Mouse (Mus musculus) stomach, embryonic 15.5 days (tissue): ENCODE measurements at regions not wholly inside any gene's neighbourhood (a gene's known extent, or its start where the extent isn't known, plus 50 kb on each side); places are given as distances from the start of the nearest gene placed in this dataset.

ENCODE experiments used
- ATAC-seq: fragments of 200-750 bp; cut with Nextera tagmentation; 2 replicates; pipeline ENCODE4 v1.8.0; 2017; ENCODE audit warnings: low read depth, moderate number of reproducible peaks, moderate TSS enrichment; ENCODE audit not compliant: insufficient read depth, low FRiP score
- H3K27ac ChIP-seq: fragments of 300-500 bp; sonication (generic); 2 replicates; pipeline ENCODE4 v1.5.1; 2015; ENCODE audit warnings: mild to moderate bottlenecking, inconsistent platforms
- H3K27me3 ChIP-seq: fragments of 300-500 bp; sonication (generic); replicated peaks from 2 replicates; pipeline ENCODE4 v1.6.1; 2015; ENCODE audit warnings: inconsistent platforms
- H3K36me3 ChIP-seq: fragments of 300-500 bp; sonication (generic); 2 replicates; pipeline ENCODE4 v1.6.1; 2015; ENCODE audit warnings: inconsistent platforms
- H3K4me1 ChIP-seq: fragments of 300-500 bp; sonication (generic); 2 replicates; pipeline ENCODE4 v1.6.1; 2015; ENCODE audit warnings: inconsistent platforms
- H3K4me2 ChIP-seq: fragments of 300-500 bp; sonication (generic); 2 replicates; pipeline ENCODE4 v1.6.1; 2015; ENCODE audit warnings: mild to moderate bottlenecking, inconsistent platforms
- H3K4me3 ChIP-seq: fragments of 300-500 bp; sonication (generic); replicated peaks from 2 replicates; pipeline ENCODE4 v1.5.1; 2015; ENCODE audit warnings: inconsistent platforms
- H3K9ac ChIP-seq: fragments of 300-500 bp; sonication (generic); 2 replicates; pipeline ENCODE4 v1.6.1; 2015; ENCODE audit warnings: inconsistent platforms
- H3K9me3 ChIP-seq: fragments of 300-500 bp; sonication (generic); 2 replicates; pipeline ENCODE4 v1.6.1; 2016; ENCODE audit warnings: inconsistent platforms
- whole genome bisulfite sequencing: fragments of 180-500 bp; shearing (Covaris S2); methylation state at CpG from one replicate; pipeline ENCODE4 v1.1.7; 2015; 5-methylcytosine and 5-hydroxymethylcytosine counted together

DNA sequence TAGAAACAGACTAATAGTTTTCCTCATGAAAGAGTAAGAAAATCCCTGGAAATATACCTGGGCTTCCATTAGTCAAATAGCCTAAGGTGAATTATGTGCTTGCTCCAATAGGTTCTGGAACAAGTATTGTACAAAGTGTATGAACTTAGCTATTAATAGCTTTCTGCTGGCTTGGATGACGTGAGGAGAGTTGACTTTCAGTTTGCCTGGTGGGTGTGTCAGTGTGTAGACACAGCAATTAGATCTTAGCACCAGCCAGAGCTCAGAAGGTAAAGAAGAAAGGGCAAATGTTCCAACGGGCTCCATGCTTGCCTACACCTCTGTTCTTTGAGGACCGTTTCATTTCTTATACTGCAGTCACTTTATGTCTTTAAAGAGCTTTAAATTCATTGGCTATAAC lies 654.8 kb upstream of the Mef2c start:
- WGBS, result 52% methylated on average over 3 of the region's 3 CpGs
- no peaks in the 10 kb centered on the region for H3K36me3 ChIP-seq
- no peak overlapping the region for H3K4me3 ChIP-seq
- H3K27ac ChIP-seq, result no peak overlapping the region
- no peaks in the 10 kb centered on the region for H3K27me3 ChIP-seq
- ATAC-seq, result peak; percentile 84
- no peak overlapping the region for H3K4me2 ChIP-seq
- H3K9ac ChIP-seq, result no peak overlapping the region
- no peaks in the 10 kb centered on the region for H3K9me3 ChIP-seq
- no peaks in the 10 kb centered on the region for H3K4me1 ChIP-seq

DNA sequence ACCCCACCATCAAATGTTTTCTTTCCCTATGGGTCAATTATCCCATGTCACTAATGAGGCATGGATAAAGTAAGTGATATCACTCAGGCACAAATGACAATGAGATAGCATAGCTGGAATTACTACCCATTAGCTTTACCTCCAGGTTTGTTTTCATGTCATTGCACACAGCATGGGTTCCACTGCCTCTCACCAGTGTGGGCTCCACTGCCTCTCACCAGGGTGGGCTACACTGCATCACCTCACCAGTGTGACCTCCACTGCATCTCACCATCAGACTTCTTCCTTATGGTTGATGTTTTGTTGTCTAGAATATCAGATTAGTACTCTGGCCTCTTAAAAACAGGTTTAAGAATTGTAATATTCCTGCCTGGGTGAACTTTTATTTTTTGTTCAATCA lies 634.0 kb upstream of the Mef2c start:
- Histone ChIP-seq H3K9me3 (no peaks in the 10 kb centered on the region), H3K4me3 (no peak overlapping the region), H3K4me2 (no peak overlapping the region), H3K27me3 (no peaks in the 10 kb centered on the region), H3K36me3 (no peaks in the 10 kb centered on the region), H3K9ac (no peak overlapping the region), H3K27ac (no peak overlapping the region), H3K4me1 (no peaks in the 10 kb centered on the region)
- ATAC-seq, result no peak

DNA sequence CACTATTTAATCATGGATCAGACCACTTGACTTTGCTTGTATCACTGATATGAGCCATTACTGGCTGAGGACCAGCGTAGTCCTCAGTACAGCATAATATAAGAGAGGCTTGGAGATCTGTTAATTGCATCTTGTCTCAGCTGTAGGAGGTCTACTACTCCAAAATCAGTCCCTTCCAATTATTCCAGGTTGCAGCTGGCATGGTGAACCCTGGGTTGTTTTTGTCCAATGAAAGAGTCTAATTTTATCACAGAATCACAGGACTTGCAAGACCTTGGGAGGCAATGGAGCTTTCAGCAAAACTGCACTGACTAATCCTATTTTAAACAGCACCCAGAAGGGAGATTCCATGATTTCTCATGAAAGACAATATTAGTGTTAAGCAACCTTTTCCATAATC lies 629.7 kb upstream of the Mef2c start:
- no peak overlapping the region for H3K9ac ChIP-seq
- H3K4me2 ChIP-seq, result no peak overlapping the region
- H3K4me1 ChIP-seq, result no peaks in the 10 kb centered on the region
- H3K4me3 ChIP-seq, result no peak overlapping the region
- no peak overlapping the region for H3K27ac ChIP-seq
- WGBS, result 82% methylated on average over 1 of the region's 1 CpGs
- H3K27me3 ChIP-seq, result no peaks in the 10 kb centered on the region
- no peak for ATAC-seq
- no peaks in the 10 kb centered on the region for H3K9me3 ChIP-seq
- H3K36me3 ChIP-seq, result no peaks in the 10 kb centered on the region

DNA sequence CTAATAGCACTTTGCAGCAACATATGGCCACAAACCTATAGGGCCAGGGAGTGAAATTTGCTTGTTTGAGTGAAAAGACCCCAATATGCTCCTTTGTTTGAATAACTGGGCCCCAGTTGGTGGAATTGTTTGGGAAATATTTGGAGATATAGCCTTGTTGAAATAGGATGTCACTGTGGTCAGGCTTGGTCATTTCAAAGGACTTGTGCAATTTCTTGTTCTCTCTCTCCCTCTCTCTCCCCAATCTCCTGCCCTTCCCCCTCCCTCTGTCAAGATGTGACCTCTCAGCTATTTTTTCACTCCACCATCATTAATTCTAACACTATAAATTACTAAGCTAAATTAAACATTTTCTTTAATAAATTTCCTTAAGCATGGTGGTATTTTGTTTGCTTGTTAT lies 620.5 kb upstream of the Mef2c start:
- Histone ChIP-seq H3K27ac (no peak overlapping the region), H3K36me3 (no peaks in the 10 kb centered on the region), H3K4me3 (no peak overlapping the region), H3K9me3 (no peaks in the 10 kb centered on the region), H3K9ac (no peak overlapping the region), H3K4me2 (no peak overlapping the region), H3K27me3 (no peaks in the 10 kb centered on the region), H3K4me1 (no peaks in the 10 kb centered on the region)
- no peak for ATAC-seq

DNA sequence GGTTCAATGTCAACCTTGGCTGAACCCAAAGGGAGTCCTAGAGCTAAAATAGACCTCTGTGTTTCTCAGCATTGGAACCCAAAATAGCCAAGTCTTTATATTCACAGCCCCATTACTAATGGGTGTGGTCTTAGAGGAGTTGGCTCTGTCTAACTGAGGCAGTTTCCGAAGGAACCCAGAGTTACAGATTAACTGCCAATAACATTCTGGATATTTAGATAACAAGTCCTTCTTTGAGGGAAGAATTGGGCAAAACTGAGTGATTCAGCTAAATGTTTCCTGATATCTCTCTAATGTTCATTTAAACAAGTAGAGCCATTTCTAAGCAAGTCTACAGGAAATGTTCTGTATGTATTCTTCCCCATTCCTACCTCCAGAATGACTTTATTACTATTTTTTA lies 615.1 kb upstream of the Mef2c start:
- Histone ChIP-seq H3K9me3 (no peaks in the 10 kb centered on the region), H3K27ac (no peak overlapping the region), H3K4me1 (no peaks in the 10 kb centered on the region), H3K9ac (no peak overlapping the region), H3K36me3 (no peaks in the 10 kb centered on the region), H3K27me3 (no peaks in the 10 kb centered on the region), H3K4me3 (no peak overlapping the region), H3K4me2 (no peak overlapping the region)
- 83% methylated on average over 1 of the region's 1 CpGs for WGBS
- ATAC-seq, result no peak

DNA sequence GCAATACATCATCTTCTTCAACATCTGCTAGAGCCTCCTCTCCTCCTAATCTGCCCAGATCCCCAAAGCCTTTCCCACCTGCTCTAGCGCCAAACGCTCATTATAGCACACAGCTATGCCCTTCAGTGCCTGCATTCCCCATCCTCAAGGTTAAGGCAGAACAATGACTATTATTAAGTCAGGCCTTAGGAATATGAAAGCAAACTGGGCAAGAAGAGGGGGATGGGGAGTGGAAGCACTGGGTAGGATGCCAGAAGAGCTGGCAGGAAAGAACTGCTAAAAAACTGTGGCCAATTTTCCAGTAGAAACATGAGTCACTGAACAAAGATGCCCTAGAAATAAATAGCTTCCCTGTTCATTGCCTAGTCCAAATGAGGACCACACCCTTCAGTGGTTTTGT lies 611.1 kb upstream of the Mef2c start:
- Histone ChIP-seq H3K4me2 (no peak overlapping the region), H3K4me1 (no peaks in the 10 kb centered on the region), H3K9me3 (no peaks in the 10 kb centered on the region), H3K27me3 (no peaks in the 10 kb centered on the region), H3K36me3 (no peaks in the 10 kb centered on the region), H3K4me3 (no peak overlapping the region), H3K27ac (no peak overlapping the region), H3K9ac (no peak overlapping the region)
- 74% methylated on average over 2 of the region's 2 CpGs for WGBS
- no peak for ATAC-seq

DNA sequence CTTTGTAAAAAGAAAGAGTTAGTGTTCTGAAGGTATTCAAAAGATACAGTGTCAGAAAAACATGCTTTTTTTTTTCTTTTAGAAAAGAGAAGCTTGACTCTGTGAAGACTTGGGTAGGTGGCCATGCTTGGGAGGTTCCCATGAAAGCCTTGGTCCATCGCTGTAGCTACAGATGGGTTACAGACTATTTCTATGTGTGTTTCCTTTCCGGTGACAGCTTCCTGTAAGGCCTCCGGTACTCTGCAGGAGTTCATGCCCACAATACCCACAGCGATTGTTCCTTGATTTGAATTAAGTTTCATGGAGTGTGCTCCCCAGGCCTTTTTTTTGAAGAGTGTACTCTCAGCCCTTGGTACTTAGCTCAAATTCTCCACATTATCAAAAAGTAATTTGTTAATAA lies 604.1 kb upstream of the Mef2c start:
- Histone ChIP-seq H3K9me3 (no peaks in the 10 kb centered on the region), H3K27ac (no peak overlapping the region), H3K4me2 (no peak overlapping the region), H3K36me3 (no peaks in the 10 kb centered on the region), H3K4me1 (no peaks in the 10 kb centered on the region), H3K27me3 (no peaks in the 10 kb centered on the region), H3K4me3 (no peak overlapping the region), H3K9ac (no peak overlapping the region)
- 72% methylated on average over 4 of the region's 4 CpGs for WGBS
- ATAC-seq, result no peak

DNA sequence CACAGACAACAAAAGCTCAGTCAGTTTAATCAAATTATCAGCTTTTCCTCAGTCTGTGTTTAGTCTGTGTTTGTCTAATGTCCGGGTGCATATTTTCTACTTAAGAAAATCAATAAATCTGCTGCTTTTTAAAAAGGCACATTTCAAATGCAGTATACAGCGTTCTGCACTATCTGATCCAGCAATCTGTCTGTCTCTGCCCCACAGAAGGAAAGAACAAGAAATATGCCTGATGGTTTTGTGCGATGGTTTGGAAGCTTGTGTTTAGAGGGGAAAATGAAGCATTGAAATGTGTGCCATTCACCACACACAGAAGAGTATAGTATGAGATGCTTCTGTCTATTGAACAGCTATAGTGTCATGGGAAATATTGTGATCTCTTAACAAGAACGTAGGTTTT lies 601.7 kb upstream of the Mef2c start:
- H3K27me3 ChIP-seq, result no peaks in the 10 kb centered on the region
- H3K9me3 ChIP-seq, result no peaks in the 10 kb centered on the region
- no peaks in the 10 kb centered on the region for H3K36me3 ChIP-seq
- no peak for ATAC-seq
- H3K4me2 ChIP-seq, result no peak overlapping the region
- H3K27ac ChIP-seq, result no peak overlapping the region
- H3K9ac ChIP-seq, result no peak overlapping the region
- H3K4me1 ChIP-seq, result no peaks in the 10 kb centered on the region
- WGBS, result 44% methylated on average over 4 of the region's 4 CpGs
- H3K4me3 ChIP-seq, result no peak overlapping the region

DNA sequence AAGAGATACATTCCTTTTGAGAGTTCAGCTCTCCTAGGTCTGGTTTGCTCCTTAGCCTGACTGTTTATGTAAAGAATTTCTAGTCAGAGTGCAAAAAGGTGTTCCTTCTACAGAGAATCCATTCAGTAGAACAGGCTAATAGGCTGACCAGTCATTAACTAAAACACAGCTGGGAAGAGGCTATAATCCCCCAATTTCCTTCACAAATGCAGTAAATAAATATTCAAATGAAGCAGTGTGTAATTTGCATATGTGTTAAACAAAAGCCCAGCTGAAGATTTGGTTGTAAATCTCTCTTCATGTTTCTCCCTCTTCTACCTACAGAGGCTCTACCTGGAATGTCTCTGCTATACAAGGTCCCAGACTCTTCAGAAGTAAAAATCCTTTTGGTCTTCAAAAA lies 600.2 kb upstream of the Mef2c start:
- ATAC-seq, result no peak

DNA sequence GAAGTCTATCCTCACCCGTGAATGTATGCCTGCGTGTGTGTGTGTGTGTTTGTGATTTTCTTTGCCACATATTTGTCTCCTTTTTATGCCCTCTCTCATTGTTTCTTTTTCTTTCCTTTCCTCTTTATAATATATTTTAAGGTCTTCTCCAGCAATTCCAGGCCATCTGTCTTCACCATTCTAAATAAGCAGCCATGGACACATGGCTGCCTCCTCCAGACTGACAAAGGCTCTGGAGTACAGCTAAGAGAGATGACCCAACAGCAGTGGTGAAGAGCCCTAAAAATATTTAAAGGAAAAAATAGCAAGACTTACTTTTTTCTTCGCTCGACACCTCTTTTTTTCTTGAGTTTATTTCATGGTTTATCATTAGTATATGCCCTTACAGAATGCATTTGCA lies 596.1 kb upstream of the Mef2c start:
- WGBS, result 88% methylated on average over 4 of the region's 4 CpGs
- no peak overlapping the region for H3K9ac ChIP-seq
- no peaks in the 10 kb centered on the region for H3K9me3 ChIP-seq
- no peak for ATAC-seq
- H3K27me3 ChIP-seq, result no peaks in the 10 kb centered on the region
- H3K27ac ChIP-seq, result no peak overlapping the region
- no peak overlapping the region for H3K4me3 ChIP-seq
- no peak overlapping the region for H3K4me2 ChIP-seq
- H3K4me1 ChIP-seq, result no peaks in the 10 kb centered on the region
- H3K36me3 ChIP-seq, result no peaks in the 10 kb centered on the region

More for the DNA sequence above, 600.2 kb upstream of the Mef2c start:
- H3K27me3 ChIP-seq, result no peaks in the 10 kb centered on the region
- H3K4me3 ChIP-seq, result no peak overlapping the region
- no peaks in the 10 kb centered on the region for H3K4me1 ChIP-seq
- no peaks in the 10 kb centered on the region for H3K9me3 ChIP-seq
- H3K9ac ChIP-seq, result no peak overlapping the region
- no peak overlapping the region for H3K4me2 ChIP-seq
- H3K36me3 ChIP-seq, result no peaks in the 10 kb centered on the region
- H3K27ac ChIP-seq, result no peak overlapping the region

DNA sequence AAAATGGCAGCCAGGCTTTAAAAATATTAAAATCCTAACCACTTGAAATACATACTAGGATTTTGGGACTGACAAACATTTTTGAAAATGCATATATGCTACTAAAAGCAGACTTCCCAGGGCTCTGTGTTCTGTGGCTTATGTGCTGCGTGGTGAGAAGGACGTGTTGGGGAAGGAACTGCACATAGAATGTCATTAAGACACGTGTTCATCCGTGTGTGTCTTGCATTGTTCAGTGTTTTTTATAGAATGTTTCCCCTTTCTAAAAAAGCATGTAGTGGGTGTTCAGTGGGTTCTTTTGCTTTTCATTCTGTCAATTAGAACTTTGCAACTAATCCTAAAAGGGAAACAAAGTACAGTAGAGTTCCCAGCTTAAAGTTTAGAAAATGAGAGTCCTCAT lies 594.7 kb upstream of the Mef2c start:
- Histone ChIP-seq H3K27ac (no peak overlapping the region), H3K4me1 (no peaks in the 10 kb centered on the region), H3K9ac (no peak overlapping the region), H3K4me3 (no peak overlapping the region), H3K4me2 (no peak overlapping the region), H3K9me3 (no peaks in the 10 kb centered on the region), H3K27me3 (no peaks in the 10 kb centered on the region), H3K36me3 (no peaks in the 10 kb centered on the region)
- 83% methylated on average over 4 of the region's 4 CpGs for WGBS
- ATAC-seq, result no peak

DNA sequence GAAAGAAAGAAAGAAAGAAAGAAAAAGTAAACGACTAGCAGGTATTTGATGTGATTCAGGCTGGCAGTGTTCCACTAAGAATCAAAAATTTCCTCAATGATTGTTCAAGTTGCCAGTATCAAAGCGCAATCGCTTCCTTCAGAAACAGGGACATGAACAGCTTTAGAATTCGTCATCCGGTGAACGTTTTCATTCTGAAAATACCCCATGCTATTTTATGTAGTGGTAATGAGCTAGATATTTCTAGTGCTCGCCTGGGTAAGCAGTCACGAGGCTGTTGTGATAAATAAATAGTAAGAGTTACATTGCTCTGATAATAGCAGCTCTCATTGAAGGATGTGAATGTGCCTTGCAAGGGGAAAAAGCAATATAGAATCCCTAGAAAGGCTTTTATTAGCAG lies 591.0 kb upstream of the Mef2c start:
- Histone ChIP-seq H3K36me3 (no peaks in the 10 kb centered on the region), H3K27me3 (no peaks in the 10 kb centered on the region), H3K4me1 (no peaks in the 10 kb centered on the region), H3K9ac (no peak overlapping the region), H3K4me3 (no peak overlapping the region), H3K9me3 (no peaks in the 10 kb centered on the region), H3K27ac (no peak overlapping the region), H3K4me2 (no peak overlapping the region)
- no peak for ATAC-seq
- WGBS, result 83% methylated on average over 8 of the region's 8 CpGs

DNA sequence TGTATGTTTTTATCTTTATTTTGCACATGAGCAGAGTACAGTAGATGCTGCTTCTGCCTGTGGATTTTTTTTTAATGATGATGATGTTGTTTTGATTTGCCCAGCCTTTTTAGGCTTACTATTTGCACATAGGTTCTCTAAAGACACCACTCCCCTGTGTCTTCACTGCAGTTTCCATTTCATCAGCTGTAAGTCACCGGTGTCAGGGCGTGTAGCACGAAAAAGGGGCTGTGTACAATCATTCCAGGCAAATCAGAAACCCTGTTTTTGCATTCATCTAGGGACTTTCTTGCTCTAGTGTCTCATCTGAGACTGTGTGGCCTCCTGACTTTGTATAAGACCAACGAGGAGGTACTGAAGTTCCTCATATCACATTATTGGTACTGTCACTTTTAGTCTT lies 588.6 kb upstream of the Mef2c start:
- no peak overlapping the region for H3K4me3 ChIP-seq
- no peak overlapping the region for H3K9ac ChIP-seq
- no peaks in the 10 kb centered on the region for H3K27me3 ChIP-seq
- H3K4me1 ChIP-seq, result no peaks in the 10 kb centered on the region
- H3K27ac ChIP-seq, result no peak overlapping the region
- no peaks in the 10 kb centered on the region for H3K36me3 ChIP-seq
- H3K4me2 ChIP-seq, result no peak overlapping the region
- H3K9me3 ChIP-seq, result no peaks in the 10 kb centered on the region
- no peak for ATAC-seq
- 86% methylated on average over 4 of the region's 4 CpGs for WGBS
